Mouse (Mus musculus) lung, postnatal 36 days (tissue): ENCODE results near the gene Tex2.
"Not testable (repeated sequence)": the region's sequence is repeated elsewhere in the genome, so short reads cannot be mapped to it uniquely, and the experiment has no call there.

Source experiments
- DNase-seq: peaks from one replicate; pipeline ENCODE4 v3.0.0; 2022; ENCODE audit warnings: mixed read lengths

Gene Tex2

DNA sequence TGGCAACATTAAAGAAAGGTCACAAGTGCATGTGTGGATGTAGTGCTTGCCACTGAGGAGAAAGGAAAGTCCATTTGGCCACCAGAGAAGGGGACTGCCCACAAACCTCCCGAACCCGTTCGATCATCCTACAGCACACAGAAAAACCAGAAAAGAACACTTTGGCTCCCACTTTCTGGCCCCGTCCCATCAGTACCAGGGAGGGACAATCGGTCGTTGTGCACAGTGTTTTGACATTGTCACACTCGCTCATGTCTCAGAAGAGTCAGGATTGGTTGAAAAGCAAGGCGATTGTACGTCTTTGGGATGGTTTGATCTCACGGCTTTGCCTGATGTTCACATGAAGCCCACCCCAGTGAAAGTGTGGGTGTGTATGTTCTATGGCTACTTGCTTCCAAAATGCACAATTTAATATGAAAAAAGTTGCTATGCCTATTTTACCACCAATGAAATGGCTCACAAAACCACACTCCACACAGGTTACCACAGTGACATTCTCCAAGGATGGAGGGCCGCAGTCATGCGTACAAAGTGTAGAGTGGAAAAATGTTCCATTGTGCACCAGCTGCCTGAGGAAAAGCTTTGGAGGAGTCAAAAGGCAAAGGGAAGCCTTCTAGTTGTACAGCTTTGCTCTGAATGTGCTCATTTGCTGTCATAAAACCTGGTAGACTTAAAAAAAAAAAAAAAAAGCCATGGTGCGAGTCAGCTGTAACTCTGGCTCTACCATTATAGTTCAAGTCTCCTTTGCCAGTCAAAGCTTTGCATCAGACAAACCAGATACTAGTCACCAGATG lies 110.4 kb downstream of the Tex2 start:
- DNase-seq, result no peak

DNA sequence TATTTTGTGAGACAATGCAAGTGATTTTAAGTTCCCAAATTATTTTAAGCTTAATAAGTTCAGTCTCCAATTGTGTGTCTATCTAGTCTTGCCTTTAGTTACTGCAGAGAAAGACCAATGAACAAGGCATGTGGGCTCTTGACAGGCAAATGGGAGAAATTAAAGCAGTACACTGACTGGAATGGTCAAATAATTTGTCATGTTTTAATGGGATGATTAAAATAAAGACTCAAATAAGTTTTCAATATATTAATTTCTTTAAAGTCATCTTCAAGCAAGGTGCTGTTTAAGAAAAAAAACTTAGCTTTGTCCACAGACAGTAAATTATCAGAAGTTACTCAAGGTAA lies 111.1 kb downstream of the Tex2 start:
- no peak for DNase-seq

DNA sequence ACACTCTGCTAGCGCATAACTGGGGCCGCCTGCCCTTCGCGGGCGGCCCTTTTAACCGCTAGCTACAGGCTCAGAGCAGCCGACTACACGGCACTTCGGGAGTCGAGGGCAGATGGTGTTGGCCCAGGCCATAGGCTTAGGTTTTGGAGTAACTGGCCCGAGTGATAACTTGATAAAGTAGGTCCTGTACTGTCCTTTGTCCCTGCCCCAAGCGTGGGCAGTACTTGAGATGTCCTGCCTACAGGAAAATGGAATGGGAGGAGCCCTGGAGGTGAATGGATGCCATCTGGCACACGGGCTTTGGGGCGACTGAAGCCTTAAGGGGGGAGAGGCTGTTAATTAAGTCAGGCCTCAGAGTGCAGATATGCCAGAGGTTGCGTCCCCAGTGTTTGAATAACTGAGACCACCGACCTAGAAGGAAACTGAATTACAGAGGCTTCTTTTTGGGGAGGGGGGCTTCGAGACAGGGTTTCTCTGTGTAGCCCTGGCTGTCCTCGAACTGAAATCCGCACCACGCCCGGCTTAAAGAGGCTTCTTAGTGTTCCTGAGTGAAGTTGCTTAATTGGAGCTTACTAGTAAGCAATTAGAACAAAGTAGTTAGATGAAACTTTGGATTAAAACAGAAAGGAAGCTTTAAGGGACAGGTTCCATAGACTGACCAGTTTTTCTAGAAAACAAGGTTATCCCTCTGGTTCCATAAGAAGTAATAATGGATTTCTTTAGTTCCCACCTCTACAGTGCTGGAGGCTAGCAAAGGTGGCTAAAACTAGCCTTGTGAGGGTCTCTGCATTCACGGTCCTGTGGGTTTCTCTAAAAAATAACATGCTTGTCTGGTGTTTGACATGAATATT lies 111.7 kb downstream of the Tex2 start:
- DNase-seq, result peak; percentile 81

DNA sequence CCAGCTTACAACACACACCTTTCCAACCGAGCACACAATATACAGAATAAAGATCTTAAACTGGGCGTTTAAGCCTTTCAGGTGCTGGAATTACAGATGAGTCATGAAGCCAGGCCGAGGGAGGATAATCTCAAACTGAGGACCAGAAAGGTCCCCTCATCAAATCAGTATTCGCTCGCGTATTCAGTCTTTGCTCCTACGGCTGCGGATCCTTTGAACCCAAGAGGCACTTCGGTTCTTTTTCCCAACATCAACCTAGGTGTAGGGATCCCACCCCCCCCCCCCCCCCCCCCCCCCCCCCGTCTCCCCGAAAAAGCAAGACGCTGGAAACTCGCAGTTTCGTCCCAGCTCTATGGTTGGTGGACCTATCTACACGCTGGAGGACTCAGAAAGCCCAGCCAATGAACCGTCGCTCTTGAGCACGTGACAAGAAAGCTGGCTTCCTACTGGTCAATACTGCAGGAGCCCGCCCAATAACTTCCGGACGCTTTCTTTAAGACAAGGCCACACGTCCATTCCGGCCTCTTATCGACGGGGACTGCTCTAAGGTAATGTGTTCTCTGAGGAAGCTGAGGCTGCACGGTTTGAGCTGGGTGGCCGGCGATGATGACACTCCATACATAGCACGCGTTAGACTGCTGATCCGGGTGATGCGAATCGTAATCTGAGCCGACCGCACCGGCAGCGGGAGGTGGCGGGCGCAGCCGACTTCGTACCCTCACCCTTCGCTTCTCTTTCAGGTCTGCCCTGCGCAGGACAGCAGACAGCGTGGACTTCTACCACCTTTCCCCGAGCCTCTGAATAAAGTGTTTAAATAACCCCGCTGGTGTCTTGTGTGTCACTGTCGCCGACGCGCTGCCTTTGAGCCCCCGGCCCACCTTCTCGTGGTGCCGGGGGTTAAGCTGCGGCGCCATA lies 112.6 kb downstream of the Tex2 start:
- DNase-seq, result peak; percentile 99

DNA sequence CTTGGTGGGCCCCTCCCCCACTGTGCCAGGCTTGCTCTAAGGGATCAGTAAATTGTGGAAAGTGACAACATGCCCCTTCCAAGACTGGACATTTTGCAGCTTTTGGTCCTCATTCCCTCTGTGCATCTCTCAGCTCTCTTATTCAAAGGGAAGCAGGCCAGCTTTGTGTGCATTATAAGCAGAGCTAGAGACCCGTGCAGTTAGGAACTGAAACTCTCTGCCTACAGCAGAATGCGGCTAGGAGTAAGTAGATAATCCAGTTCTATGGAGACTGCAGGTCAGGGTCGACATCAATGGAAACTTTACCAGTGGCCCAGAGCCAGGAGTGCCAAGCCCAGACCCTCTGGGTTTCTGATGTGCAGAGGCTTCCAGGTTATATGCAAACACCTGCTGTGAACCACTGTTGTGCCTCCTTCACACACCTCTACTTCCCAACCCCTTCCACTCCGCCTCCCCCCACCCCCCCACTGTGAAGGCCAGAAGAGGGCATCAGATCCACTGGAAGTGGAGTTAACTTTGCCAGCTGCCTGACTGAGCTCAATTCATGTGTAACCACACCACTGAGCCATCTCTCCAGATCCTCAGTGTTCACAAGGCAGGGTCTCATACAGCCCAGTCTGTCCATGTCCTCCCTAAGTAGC lies 114.4 kb downstream of the Tex2 start:
- no peak for DNase-seq

DNA sequence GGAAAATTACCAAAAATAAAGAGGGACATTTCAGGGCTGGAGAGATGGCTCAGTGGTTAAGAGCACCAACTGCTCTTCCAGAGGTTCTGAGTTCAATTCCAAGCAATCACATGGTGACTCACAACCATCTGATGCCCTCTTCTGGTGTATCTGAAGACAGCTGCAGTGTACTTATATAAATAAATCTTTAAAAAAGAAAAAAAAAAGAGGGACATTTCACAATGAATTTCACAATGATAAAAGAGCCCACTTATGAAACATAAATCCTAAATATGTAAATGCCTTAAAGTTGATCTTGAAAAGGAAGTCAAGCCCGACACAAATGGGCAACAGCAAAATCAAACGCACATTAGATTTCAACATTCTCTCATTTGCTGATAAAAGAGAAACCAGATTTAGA lies 115.3 kb downstream of the Tex2 start:
- no peak for DNase-seq

DNA sequence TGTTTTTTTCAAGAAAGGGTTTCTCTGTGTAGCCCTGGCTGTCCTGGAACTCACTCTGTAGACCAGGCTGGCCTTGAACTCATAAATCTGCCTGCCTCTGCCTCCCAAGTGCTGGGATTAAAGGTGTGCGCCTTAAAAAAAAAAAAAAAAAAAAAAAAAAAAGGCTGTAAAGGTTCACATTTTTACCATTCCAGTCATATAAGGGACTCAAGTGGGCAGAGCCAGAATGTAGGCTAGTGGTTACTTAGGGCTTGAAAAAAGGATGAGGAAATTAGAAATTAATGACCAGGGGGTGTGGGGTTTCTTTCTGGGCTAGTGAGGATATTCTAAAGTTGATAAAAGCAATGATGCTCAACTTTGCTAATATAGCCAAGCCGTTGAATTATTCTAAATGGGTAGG lies 116.2 kb downstream of the Tex2 start:
- DNase-seq, result not testable (repeated sequence)

DNA sequence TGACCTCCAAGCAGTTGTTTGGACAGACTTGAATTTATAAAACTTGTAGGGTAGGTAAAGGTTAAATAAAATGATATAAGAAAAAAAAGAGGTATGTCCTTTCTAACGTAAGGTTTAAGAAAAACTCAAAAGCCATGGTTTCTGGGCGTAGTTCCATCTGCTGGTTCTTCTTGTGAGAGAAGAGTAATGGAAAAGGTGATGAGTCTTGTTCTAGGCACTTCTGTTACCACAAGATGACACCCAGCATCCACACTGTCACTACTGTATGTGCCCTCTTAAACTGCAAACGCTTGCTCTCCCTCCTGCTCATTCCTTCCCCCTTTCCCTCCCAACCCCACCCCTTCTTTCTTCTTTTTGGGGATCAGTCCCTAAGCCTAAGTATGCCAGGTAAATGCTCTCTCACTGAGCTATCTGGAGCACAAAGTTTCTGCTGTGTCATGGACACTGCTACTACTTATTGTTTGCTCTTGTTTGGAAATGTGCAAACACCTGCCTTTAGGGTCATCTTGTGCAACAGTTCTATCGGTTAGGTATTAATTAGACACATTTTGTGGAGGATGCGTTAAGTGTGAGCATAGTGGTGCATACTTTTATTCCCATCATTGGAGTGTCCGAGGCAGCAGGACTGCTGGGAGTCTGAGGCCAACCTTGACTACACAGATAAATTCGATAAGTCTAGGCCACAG lies 120.1 kb downstream of the Tex2 start:
- DNase-seq, result no peak

DNA sequence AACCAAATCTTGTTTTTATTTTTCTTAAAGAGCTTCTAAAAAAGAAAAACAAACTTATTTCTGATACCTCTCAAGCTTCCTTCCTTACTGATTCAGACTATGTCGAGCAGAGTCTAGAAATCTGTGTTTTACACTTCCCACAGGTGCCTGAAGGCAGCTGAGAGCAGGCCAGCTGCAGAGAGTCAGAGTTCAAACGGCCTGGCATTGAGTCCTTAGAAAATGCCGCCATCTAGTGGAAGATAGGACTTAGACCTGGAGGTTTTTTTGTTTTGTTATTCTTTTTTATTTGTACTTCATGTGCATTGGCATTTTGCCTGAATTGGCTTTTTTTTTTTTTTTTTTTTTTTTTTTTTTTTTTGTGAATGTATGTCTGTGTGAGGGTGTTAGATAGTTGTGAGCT lies 121.8 kb downstream of the Tex2 start:
- peak; percentile 90 for DNase-seq

DNA sequence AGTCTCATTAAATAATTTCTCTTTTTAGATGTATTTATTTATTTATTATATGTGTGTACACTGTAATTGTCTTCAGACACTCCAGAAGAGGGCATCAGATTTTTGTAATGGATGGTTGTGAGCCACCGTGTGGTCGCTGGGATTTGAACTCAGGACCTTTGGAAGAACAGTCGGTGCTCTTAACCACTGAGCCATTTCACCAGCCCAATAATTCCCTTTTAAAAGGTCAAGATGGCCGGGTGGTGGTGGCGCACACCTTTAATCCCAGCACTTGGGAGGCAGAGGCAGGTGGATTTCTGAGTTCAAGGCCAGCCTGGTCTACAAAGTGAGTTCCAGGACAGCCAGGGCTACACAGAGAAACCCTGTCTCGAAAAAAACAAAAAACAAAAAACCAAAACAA lies 122.6 kb downstream of the Tex2 start:
- DNase-seq, result not testable (repeated sequence)

DNA sequence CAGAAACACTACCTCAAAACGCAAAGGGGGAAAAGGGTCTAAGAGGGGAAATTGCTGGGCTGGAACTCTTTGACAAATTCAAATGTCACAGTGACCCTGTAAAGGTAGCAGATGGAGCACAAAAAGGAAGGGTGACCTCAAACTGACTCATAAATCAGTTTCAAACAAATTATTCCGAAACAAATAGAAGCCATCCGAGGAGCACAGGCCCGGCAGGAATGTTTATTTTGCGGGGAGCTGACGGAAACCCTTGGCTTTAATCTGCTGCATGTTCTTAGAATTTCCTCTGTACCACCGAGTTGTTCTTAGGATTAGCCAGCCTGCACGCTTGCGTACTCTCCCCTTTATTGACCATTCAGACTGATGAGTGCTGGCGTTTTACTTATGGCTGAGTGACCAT lies 123.2 kb downstream of the Tex2 start:
- DNase-seq, result peak; percentile 35

DNA sequence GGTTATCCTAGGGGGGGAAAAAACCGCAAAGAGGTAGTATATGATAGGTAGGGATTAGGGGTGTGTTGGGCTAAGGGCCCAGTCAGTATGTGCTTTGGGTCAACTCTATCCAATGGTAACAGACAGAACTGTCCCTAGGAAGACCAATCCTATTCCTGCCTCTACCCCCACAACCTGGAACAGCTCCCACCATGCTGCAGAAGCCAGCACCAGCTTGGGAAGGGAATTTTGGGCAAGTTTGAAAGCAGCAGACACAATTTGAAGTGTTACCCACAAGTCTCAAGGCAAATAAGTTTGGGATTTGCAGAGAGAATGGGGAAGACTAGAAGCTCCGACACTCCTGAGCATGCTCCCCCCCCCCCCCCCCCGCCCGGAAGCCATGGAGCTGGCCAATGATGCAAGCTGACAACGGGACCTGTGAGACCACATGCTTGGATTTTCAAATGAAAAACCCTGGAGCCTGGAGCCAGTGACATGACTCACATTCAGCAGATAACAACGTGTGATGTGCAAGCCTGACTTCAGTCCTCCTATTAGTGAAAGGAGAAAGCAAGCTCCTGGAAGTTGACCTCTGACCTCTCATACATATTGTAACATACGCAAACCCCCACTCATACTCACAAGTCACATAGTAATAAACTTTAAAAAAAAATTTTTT lies 124.1 kb downstream of the Tex2 start:
- DNase-seq, result no peak

DNA sequence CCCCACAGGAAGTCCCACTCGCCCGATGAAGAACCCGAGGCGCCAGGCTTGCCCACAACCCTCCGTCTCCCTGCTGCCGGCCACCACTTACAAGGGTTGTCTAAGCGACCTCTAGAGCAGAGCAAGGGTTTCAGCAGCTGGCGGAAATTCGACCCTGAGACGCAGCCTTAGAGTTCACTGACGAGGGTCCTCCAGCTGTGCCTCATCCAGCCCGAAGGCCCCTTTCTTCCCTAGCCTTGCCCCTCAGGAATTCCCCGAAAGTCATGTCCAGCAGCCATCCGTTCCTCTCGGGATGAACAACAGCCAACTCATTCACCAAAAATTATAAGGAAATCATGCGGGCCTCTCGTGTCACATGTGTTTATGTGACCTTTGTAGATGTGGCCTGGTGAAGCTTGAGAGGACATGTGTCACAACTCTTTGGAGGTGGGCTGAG lies 125.1 kb downstream of the Tex2 start:
- no peak for DNase-seq

DNA sequence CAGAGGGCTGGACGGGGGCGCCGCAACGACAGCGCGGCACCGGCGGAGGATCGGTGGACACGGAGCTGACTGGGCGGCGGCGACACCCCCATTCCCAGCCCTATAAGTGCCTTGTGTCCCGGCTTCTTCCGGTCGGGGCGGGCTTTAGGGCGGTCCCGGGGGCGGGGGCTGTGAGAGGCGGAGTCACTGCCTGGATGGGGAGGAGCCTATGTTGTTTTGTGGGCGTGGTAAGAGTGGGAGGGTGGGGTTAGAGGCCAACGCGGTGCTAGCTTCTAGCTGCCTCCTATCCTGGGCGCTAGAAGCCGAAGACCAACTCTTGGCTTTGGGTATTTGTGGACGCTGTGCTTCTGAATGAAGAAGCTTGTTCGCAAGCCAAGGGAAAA lies 125.5 kb downstream of the Tex2 start, which contains the start of gene Ern1:
Ern1 (minus strand) TSS at position 120 of the 383 bp plus-strand sequence.
- DNase-seq, result peak; percentile 95

DNA sequence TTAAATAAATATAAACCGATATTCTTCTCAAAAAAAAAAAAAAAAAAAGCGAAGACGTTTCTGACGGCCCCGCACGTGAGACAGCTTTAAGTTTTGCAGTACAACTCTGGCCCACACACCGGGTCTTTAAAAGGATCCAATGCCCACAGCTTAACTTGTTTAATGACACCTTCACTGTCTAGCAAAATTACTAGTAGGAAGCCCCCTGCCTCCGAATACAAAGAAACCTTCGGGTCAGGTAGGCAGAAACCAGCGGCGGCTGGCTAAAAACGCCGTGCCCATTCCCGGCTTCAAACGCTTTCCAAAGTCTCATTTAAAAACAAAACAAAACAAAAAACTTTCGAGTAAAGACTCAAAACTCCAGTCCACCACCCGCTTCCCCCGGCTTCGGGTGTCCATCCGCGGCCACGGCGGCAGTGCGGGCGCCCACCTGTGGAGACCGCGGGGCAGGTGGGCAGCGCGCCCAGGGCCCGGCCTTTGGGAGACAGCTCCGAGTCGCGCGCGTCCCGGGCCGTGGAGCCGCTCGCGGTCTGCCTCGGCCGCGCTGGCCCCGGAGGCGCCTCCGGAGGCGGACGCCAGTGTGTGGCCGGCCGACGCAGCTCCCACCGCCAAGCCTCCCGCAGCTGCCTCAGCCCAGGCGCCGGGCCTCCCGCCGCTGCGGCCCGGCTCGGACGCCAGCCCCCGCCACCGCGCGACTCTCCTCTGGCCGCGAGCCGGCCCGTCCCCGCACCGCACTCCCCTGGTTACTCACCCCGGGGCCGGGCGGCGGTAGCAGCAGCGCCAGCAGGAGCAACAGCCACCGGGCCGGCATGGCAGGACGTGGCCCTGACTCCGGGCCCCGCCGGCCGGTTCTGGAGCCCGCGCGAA lies 126.1 kb downstream of the Tex2 start:
- peak; percentile 56 for DNase-seq

DNA sequence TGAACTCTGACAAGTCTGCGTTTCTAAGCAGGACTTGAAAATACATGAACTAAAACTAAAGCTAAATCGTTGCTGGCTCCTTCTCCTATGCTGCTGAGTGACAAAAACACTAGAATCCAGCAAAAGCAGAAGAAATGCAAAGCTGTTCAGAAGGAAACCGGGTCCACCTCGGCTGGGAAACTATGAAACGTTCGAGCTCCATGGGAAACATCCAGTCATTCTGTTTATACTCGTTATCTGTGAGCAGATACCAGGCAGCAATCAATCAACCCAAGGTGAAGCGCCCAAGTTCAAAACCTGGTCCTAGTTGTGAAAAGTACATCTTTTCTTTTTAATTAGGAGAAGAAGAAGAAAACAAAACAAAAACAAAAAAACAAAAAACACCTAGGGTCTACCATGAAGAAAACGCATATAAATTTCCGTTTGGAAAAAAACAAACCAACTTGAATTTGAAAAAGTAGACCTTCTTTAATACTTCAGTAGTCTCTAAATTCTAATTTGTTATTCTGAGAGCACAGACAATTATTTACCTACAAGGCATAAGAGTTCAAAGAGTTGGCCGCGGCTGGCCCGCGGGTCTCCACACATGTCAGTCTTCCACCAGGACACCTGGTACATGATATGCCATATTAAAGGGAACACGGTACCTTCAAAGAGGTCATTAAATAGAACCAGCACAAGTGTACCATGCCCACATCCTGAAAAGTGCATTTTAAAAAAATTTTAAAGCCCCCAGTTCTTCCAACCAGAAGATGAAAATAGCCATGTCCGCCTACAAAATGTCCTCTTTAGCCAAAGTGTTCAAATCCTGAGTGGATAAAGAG lies 127.0 kb downstream of the Tex2 start:
- DNase-seq, result no peak

DNA sequence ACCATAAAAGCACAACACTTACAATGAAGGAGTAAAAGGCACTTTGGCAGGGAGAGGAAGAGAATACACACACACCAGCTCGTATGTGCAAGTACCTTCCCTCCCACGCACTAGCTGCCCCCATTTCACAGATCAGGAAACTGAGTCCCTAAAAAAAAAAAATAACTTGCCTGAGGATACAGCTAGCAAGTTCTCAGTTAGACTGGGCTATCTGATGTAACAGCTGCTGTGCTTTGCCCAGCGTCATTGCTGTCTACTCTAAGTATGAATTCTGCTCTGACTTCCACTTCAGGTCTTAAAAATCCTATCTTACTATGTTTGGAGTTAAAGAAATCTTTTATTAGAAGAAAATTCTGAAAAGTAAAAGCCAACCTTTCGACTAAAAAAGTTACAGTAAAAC lies 127.6 kb downstream of the Tex2 start:
- DNase-seq, result no peak

DNA sequence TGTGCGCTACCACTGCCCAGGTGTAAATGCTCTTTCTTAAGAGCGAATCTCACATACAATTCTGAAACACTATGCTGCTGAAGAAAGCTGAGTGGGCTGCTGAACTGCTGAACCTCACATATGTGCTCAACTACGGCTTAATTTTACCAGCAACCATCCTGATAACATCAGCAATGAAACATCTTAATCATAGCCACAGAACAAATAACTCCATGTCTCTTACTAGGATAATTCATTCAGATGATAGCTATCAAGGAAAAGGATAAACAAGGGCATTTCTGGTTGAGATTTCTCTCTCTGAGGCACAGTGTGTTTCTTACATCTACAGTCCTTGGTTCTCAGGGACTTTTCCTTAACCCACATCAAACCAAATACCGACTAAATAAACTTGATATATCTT lies 128.3 kb downstream of the Tex2 start:
- no peak for DNase-seq

DNA sequence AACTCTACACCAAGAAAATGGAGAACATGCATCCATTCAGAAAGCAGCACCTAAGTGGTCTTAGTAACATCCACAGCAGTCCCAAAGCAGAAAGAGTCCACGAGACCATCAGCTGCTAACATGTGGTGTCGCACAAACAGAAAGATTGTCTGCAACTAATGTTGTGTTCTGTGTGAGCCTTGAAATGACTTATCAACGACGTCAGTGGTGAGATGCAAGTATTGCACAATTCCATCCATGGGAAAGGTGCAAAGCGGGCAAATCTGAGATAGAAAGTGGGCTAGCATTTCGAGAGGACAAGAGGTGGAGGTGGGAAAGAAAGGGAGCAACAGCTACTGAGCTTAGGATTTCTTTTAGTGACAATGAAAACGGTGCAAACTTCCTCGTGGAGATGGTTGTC lies 130.4 kb downstream of the Tex2 start:
- DNase-seq, result no peak
